In genomic region chr4:148385269-148385668, GRCm38 (mm10) we compare ENCODE assay signal across 15 mouse cellular contexts. TPM values are rescaled to one million over a fixed set of nuclear protein-coding genes. Genes with fewer than 3 reads are reported as not detected.
DNase-seq lines count a peak whose midpoint lies in the region; ATAC-seq lines count a peak whose summit lies in the region.
"Had no signal": no experiment of that assay in that cellular context is flagged by ENCODE, and none has a peak within 500 bp of the region (broad histone marks: within the 10 kb centered on the region; RNA-seq: fewer than 3 reads in every experiment).

No protein-coding gene starts in this region.

- H3K4me3 ChIP-seq in forebrain, embryonic 11.5 days (ENCODE audit: low read depth, low read length): no peak overlapping the region
- H3K4me3 ChIP-seq in forebrain, embryonic 14.5 days (ENCODE audit: low read depth, low read length): no peak overlapping the region
- H3K4me3 ChIP-seq in hindbrain, embryonic 14.5 days (replicated peaks; ENCODE audit: low read length): no peak overlapping the region
- no peak overlapping the region for H3K4me3 ChIP-seq in midbrain, embryonic 14.5 days (replicated peaks; ENCODE audit: low read depth, low read length)
- no peak overlapping the region for H3K4me3 ChIP-seq in intestine, embryonic 16.5 days (ENCODE audit: low read length)
- H3K4me3 ChIP-seq: limb, embryonic 15.5 days had no signal

- H3K9ac ChIP-seq in forebrain, embryonic 11.5 days (ENCODE audit: low read length): no peak overlapping the region
- no peak overlapping the region for H3K9ac ChIP-seq in forebrain, embryonic 14.5 days (ENCODE audit: low read length)
- H3K9ac ChIP-seq in hindbrain, embryonic 14.5 days: no peak overlapping the region
- H3K9ac ChIP-seq in midbrain, embryonic 14.5 days (replicated peaks; ENCODE audit: low read length): no peak overlapping the region
- H3K9ac ChIP-seq in intestine, embryonic 16.5 days (ENCODE audit: low read depth, low read length): no peak overlapping the region
- H3K9ac ChIP-seq: limb, embryonic 15.5 days had no signal

- H3K27ac ChIP-seq in forebrain, embryonic 11.5 days (ENCODE audit: low read depth, low read length): peak overlapping the region; percentile 68
- peak overlapping the region; percentile 83 for H3K27ac ChIP-seq in forebrain, embryonic 14.5 days (ENCODE audit: low read depth, low read length)
- H3K27ac ChIP-seq in hindbrain, embryonic 14.5 days: peak overlapping the region; percentile 77
- H3K27ac ChIP-seq in midbrain, embryonic 14.5 days (replicated peaks; ENCODE audit: low read depth, low read length): peak overlapping the region; percentile 73
- no peak overlapping the region for H3K27ac ChIP-seq in intestine, embryonic 16.5 days (ENCODE audit: low read length)
- H3K27ac ChIP-seq: limb, embryonic 15.5 days had no signal

- peaks cover 12% of the 10 kb centered on the region for H3K4me1 ChIP-seq in forebrain, embryonic 11.5 days (replicated peaks; ENCODE audit: control insufficient read depth, insufficient read depth, low read length)
- H3K4me1 ChIP-seq in forebrain, embryonic 14.5 days (ENCODE audit: control insufficient read depth, insufficient read depth, low read length): peaks cover 17% of the 10 kb centered on the region
- peaks cover 33% of the 10 kb centered on the region for H3K4me1 ChIP-seq in hindbrain, embryonic 14.5 days (replicated peaks; ENCODE audit: control insufficient read depth, insufficient read depth, low read length)
- peaks cover 24% of the 10 kb centered on the region for H3K4me1 ChIP-seq in midbrain, embryonic 14.5 days (ENCODE audit: control insufficient read depth, insufficient read depth, low read length)
- H3K4me1 ChIP-seq in intestine, embryonic 16.5 days (ENCODE audit: control insufficient read depth, insufficient read depth, low read length): no peaks in the 10 kb centered on the region
- H3K4me1 ChIP-seq: limb, embryonic 15.5 days had no signal

- ATAC-seq in forebrain, embryonic 11.5 days (replicated peaks; ENCODE audit: low FRiP score): no peak
- no peak for ATAC-seq in forebrain, embryonic 14.5 days
- ATAC-seq in hindbrain, embryonic 14.5 days (ENCODE audit: low FRiP score): no peak
- ATAC-seq in midbrain, embryonic 14.5 days (ENCODE audit: low FRiP score, low TSS enrichment): no peak
- ATAC-seq in intestine, embryonic 16.5 days: no peak
- ATAC-seq: CD4-positive, CD25-positive, alpha-beta regulatory T cell, adult 4 months had no signal

- no peaks in the 10 kb centered on the region for H3K36me3 ChIP-seq in forebrain, embryonic 11.5 days (ENCODE audit: control insufficient read depth, insufficient read depth, low read length)
- H3K36me3 ChIP-seq in forebrain, embryonic 14.5 days (ENCODE audit: control insufficient read depth, insufficient read depth, low read length): no peaks in the 10 kb centered on the region
- no peaks in the 10 kb centered on the region for H3K36me3 ChIP-seq in hindbrain, embryonic 14.5 days (replicated peaks; ENCODE audit: control insufficient read depth, insufficient read depth)
- H3K36me3 ChIP-seq in midbrain, embryonic 14.5 days (ENCODE audit: control insufficient read depth, insufficient read depth, low read length): no peaks in the 10 kb centered on the region
- no peaks in the 10 kb centered on the region for H3K36me3 ChIP-seq in intestine, embryonic 16.5 days (ENCODE audit: control insufficient read depth, insufficient read depth, low read length)
- H3K36me3 ChIP-seq: G1E; limb, embryonic 15.5 days had no signal

- no peak overlapping the region for H3K4me2 ChIP-seq in forebrain, embryonic 11.5 days (ENCODE audit: low read depth, low read length, severe bottlenecking)
- no peak overlapping the region for H3K4me2 ChIP-seq in forebrain, embryonic 14.5 days (ENCODE audit: low read length)
- H3K4me2 ChIP-seq in hindbrain, embryonic 14.5 days (replicated peaks): no peak overlapping the region
- H3K4me2 ChIP-seq in midbrain, embryonic 14.5 days (ENCODE audit: low read length): no peak overlapping the region
- H3K4me2 ChIP-seq in intestine, embryonic 16.5 days (ENCODE audit: low read depth, low read length): no peak overlapping the region
- H3K4me2 ChIP-seq: limb, embryonic 15.5 days had no signal

- WGBS in forebrain, embryonic 11.5 days: 79% methylated on average over 7 of the region's 7 CpGs
- WGBS in forebrain, embryonic 14.5 days: 57% methylated on average over 7 of the region's 7 CpGs
- 39% methylated on average over 7 of the region's 7 CpGs for WGBS in hindbrain, embryonic 14.5 days
- 28% methylated on average over 7 of the region's 7 CpGs for WGBS in midbrain, embryonic 14.5 days
- 73% methylated on average over 7 of the region's 7 CpGs for WGBS in intestine, embryonic 16.5 days

- intact Hi-C loops in gastrocnemius, postnatal 14 days (cut with DNase I; ENCODE audit: low total_unique reads): no loop called here

- no peaks in the 10 kb centered on the region for H3K27me3 ChIP-seq in forebrain, embryonic 11.5 days (ENCODE audit: control insufficient read depth, insufficient read depth, low read length)
- H3K27me3 ChIP-seq in forebrain, embryonic 14.5 days (replicated peaks; ENCODE audit: control insufficient read depth, insufficient read depth, low read length): no peaks in the 10 kb centered on the region
- no peaks in the 10 kb centered on the region for H3K27me3 ChIP-seq in hindbrain, embryonic 14.5 days (ENCODE audit: control insufficient read depth, insufficient read depth, low read length)
- H3K27me3 ChIP-seq in midbrain, embryonic 14.5 days (ENCODE audit: control insufficient read depth, insufficient read depth, low read length): no peaks in the 10 kb centered on the region
- no peaks in the 10 kb centered on the region for H3K27me3 ChIP-seq in intestine, embryonic 16.5 days (replicated peaks; ENCODE audit: control insufficient read depth, insufficient read depth, low read length)
- H3K27me3 ChIP-seq: limb, embryonic 15.5 days had no signal

- H3K9me3 ChIP-seq in forebrain, embryonic 11.5 days (ENCODE audit: control insufficient read depth, low read length): no peaks in the 10 kb centered on the region
- H3K9me3 ChIP-seq in forebrain, embryonic 14.5 days (replicated peaks; ENCODE audit: control insufficient read depth, low read length): no peaks in the 10 kb centered on the region
- no peaks in the 10 kb centered on the region for H3K9me3 ChIP-seq in hindbrain, embryonic 14.5 days (ENCODE audit: control insufficient read depth, low read length)
- no peaks in the 10 kb centered on the region for H3K9me3 ChIP-seq in midbrain, embryonic 14.5 days (ENCODE audit: control insufficient read depth, low read length)
- no peaks in the 10 kb centered on the region for H3K9me3 ChIP-seq in intestine, embryonic 16.5 days (ENCODE audit: control insufficient read depth, low read length)
- H3K9me3 ChIP-seq: G1E; limb, embryonic 15.5 days had no signal

- DNase-seq in forebrain, embryonic 11.5 days (ENCODE audit: low spot score): no peak
- DNase-seq in forebrain, embryonic 14.5 days (ENCODE audit: low spot score): no peak
- DNase-seq in hindbrain, embryonic 14.5 days (ENCODE audit: low spot score): no peak
- no peak for DNase-seq in midbrain, embryonic 14.5 days
- DNase-seq in Muller cell, postnatal 12 days (ENCODE audit: inconsistent ontology term): no peak
- no peak for DNase-seq in gastrocnemius, postnatal 14 days
- DNase-seq in heart, adult 9 months (ENCODE audit: low spot score in 2 of 2): no peak
- DNase-seq: gastrocnemius, postnatal 25 days; heart, postnatal 10 days; lung, postnatal 14 days; thymus, adult 18-20 months had no signal

RNA-seq across cellular contexts. Expression of gene Ubiad1, which starts 59.3 kb away (rescaled TPM):
- polyA plus RNA-seq in forebrain, embryonic 11.5 days (2014; fragmentation: Nextera tagmentation; extraction: Ambion mirVana): 17.0 and 19.6 TPM in 2 replicates
- polyA plus RNA-seq in forebrain, embryonic 14.5 days (2014; fragmentation: Nextera tagmentation; extraction: Ambion mirVana): 14.2 and 14.6 TPM in 2 replicates
- 12.2 and 13.4 TPM in 2 replicates for polyA plus RNA-seq in hindbrain, embryonic 14.5 days (2014; fragmentation: Nextera tagmentation; extraction: Ambion mirVana)
- polyA plus RNA-seq in midbrain, embryonic 14.5 days (2014; fragmentation: Nextera tagmentation; extraction: Ambion mirVana): 14.7 and 15.9 TPM in 2 replicates
- 10 to 100 TPM in 1 of 2 experiments, 1 to 10 TPM in 1; 8.4 to 10.1 TPM for total RNA-seq in gastrocnemius, postnatal 14 days (2021)
- 23.6 and 24.6 TPM in 2 replicates for polyA plus RNA-seq in intestine, embryonic 16.5 days (2015; fragmentation: Nextera tagmentation; extraction: Ambion mirVana)
